Mouse (Mus musculus) neural tube, embryonic 12.5 days (tissue): ENCODE measurements around the gene Rbm14. TPM values are rescaled to one million over a fixed set of nuclear protein-coding genes. Genes with fewer than 3 reads are reported as not detected.
A peak's percentile ranks its signal among the peaks of the same experiment; 100 is the strongest.
"Not testable (repeated sequence)": the region's sequence is repeated elsewhere in the genome, so short reads cannot be mapped to it uniquely, and the experiment has no call there.

Experiments used
- ATAC-seq: fragments of 200-750 bp; cut with Nextera tagmentation; 2 replicates; pipeline ENCODE4 v1.8.0; 2017; ENCODE audit warnings: low read depth, mild to moderate bottlenecking, moderate TSS enrichment, moderate library complexity; ENCODE audit not compliant: low FRiP score
- H3K27ac ChIP-seq: fragments of 300-500 bp; sonication (generic); 2 replicates; pipeline ENCODE4 v1.5.1; 2016
- H3K27me3 ChIP-seq: fragments of 300-500 bp; sonication (generic); replicated peaks from 2 replicates; pipeline ENCODE4 v1.6.1; 2016; ENCODE audit warnings: mild to moderate bottlenecking
- H3K36me3 ChIP-seq: fragments of 300-500 bp; sonication (generic); 2 replicates; pipeline ENCODE4 v1.6.1; 2016; ENCODE audit warnings: mild to moderate bottlenecking
- H3K4me1 ChIP-seq: fragments of 300-500 bp; sonication (generic); 2 replicates; pipeline ENCODE4 v1.6.1; 2016
- H3K4me2 ChIP-seq: fragments of 300-500 bp; sonication (generic); replicated peaks from 2 replicates; pipeline ENCODE4 v1.6.1; 2016; ENCODE audit warnings: mild to moderate bottlenecking
- H3K4me3 ChIP-seq: fragments of 300-500 bp; sonication (generic); 2 replicates; pipeline ENCODE4 v1.5.1; 2016
- H3K9ac ChIP-seq: fragments of 300-500 bp; sonication (generic); 2 replicates; pipeline ENCODE4 v1.6.1; 2016; ENCODE audit warnings: mild to moderate bottlenecking
- H3K9me3 ChIP-seq: fragments of 300-500 bp; sonication (generic); 2 replicates; pipeline ENCODE4 v1.6.1; 2016; ENCODE audit warnings: mild to moderate bottlenecking
- WGBS: fragments of 180-500 bp; shearing (Covaris S2); methylation state at CpG from one replicate; pipeline ENCODE4 v1.1.7; 2016; 5-methylcytosine and 5-hydroxymethylcytosine counted together
- polyA plus RNA-seq: library from polyadenylated mRNA; unstranded; fragments of >200 nt; fragmentation: Nextera tagmentation; extraction: Ambion mirVana; gene quantifications from 2 replicates; pipeline ENCODE4 v1.2.1, GENCODE M21; 2016

Gene Rbm14
- polyA plus RNA-seq, 1 experiment from 2014 or later: 96.3 TPM

GRCm38 (mm10) chr19:4839149-4839548 lies 27.7 kb upstream of the Rbm14 start, which contains the start of the genes Ccs and Ccdc87:
Gene Ccs, minus strand, starts transcription at chr19:4839332.
Gene Ccdc87, plus strand, starts transcription at chr19:4839366.
- H3K9me3 ChIP-seq: no peaks in the 10 kb centered on the region
- H3K4me2 ChIP-seq: peak within 1 kb of the TSS; percentile 97
- H3K4me1 ChIP-seq: peaks cover 19% of the 10 kb centered on the region
- H3K27me3 ChIP-seq: peaks cover 22% of the 10 kb centered on the region
- H3K36me3 ChIP-seq: 0 out of 2 replicates have a peak, but pooled peaks cover 3% of the 10 kb centered on the region
- H3K9ac ChIP-seq: peak within 1 kb of the TSS; percentile 63
- no peak within 1 kb of the TSS for H3K27ac ChIP-seq
- WGBS: under 1% methylated on average over 25 of the region's 25 CpGs
- H3K4me3 ChIP-seq: peak within 1 kb of the TSS; percentile 57
- ATAC-seq: peak; percentile 98

- Histone ChIP-seq H3K4me3 (peak overlapping the region; percentile 57), H3K9ac (peak overlapping the region; percentile 63), H3K4me1 (peaks cover 19% of the 10 kb centered on the region), H3K36me3 (0 out of 2 replicates have a peak, but pooled peaks cover 3% of the 10 kb centered on the region), H3K27ac (no peak overlapping the region), H3K9me3 (no peaks in the 10 kb centered on the region), H3K27me3 (peaks cover 22% of the 10 kb centered on the region), H3K4me2 (peak overlapping the region; percentile 97)
- 41% methylated on average over 10 of the region's 10 CpGs for WGBS
- 0 out of 2 replicates have a peak, but pooled peaks have one; percentile 21 for ATAC-seq
Measured at GRCm38 (mm10) chr19:4838526-4839140, 27.2 kb upstream of the Rbm14 start.

- WGBS: 89% methylated on average over 6 of the region's 6 CpGs
- no peak overlapping the region for H3K4me3 ChIP-seq
- H3K4me2 ChIP-seq: no peak overlapping the region
- H3K4me1 ChIP-seq: peaks cover 19% of the 10 kb centered on the region
- H3K9ac ChIP-seq: no peak overlapping the region
- no peak overlapping the region for H3K27ac ChIP-seq
- no peaks in the 10 kb centered on the region for H3K9me3 ChIP-seq
- ATAC-seq: no peak
- H3K36me3 ChIP-seq: peaks cover 10% of the 10 kb centered on the region; the same call in 1 of the 2 replicates
- peaks cover 22% of the 10 kb centered on the region for H3K27me3 ChIP-seq
Measured at GRCm38 (mm10) chr19:4837049-4837448, 25.6 kb upstream of the Rbm14 start.

GRCm38 (mm10) chr19:4836096-4836495 lies 24.7 kb upstream of the Rbm14 start:
- ATAC-seq: no peak
- peaks cover 15% of the 10 kb centered on the region for H3K27me3 ChIP-seq
- H3K4me1 ChIP-seq: peaks cover 19% of the 10 kb centered on the region
- peaks cover 12% of the 10 kb centered on the region; the same call in 1 of the 2 replicates for H3K36me3 ChIP-seq
- no peak overlapping the region for H3K4me3 ChIP-seq
- H3K9ac ChIP-seq: no peak overlapping the region
- 88% methylated on average over 2 of the region's 2 CpGs for WGBS
- H3K9me3 ChIP-seq: no peaks in the 10 kb centered on the region
- H3K4me2 ChIP-seq: no peak overlapping the region
- H3K27ac ChIP-seq: no peak overlapping the region

GRCm38 (mm10) chr19:4833977-4834376 lies 22.5 kb upstream of the Rbm14 start:
- ATAC-seq: no peak
- WGBS: 84% methylated on average over 8 of the region's 8 CpGs
- H3K9ac ChIP-seq: no peak overlapping the region

GRCm38 (mm10) chr19:4829156-4829555 lies 17.7 kb upstream of the Rbm14 start:
- H3K27ac ChIP-seq: no peak overlapping the region
- no peaks in the 10 kb centered on the region for H3K4me1 ChIP-seq
- no peaks in the 10 kb centered on the region for H3K9me3 ChIP-seq
- no peaks in the 10 kb centered on the region for H3K27me3 ChIP-seq
- 75% methylated on average over 7 of the region's 7 CpGs for WGBS
- no peak overlapping the region for H3K4me2 ChIP-seq
- no peak overlapping the region for H3K4me3 ChIP-seq
- peaks cover 33% of the 10 kb centered on the region for H3K36me3 ChIP-seq
- no peak for ATAC-seq
- no peak overlapping the region for H3K9ac ChIP-seq

More at GRCm38 (mm10) chr19:4833977-4834376, 22.5 kb upstream of the Rbm14 start:
- Histone ChIP-seq H3K36me3 (peaks cover 15% of the 10 kb centered on the region), H3K27me3 (no peaks in the 10 kb centered on the region), H3K4me3 (no peak overlapping the region), H3K4me2 (no peak overlapping the region), H3K9me3 (no peaks in the 10 kb centered on the region), H3K4me1 (peaks cover 11% of the 10 kb centered on the region), H3K27ac (no peak overlapping the region)

GRCm38 (mm10) chr19:4828444-4829114 lies 17.1 kb upstream of the Rbm14 start:
- H3K36me3 ChIP-seq: peaks cover 34% of the 10 kb centered on the region
- no peak overlapping the region for H3K9ac ChIP-seq
- H3K9me3 ChIP-seq: no peaks in the 10 kb centered on the region
- no peak overlapping the region for H3K4me2 ChIP-seq
- H3K4me3 ChIP-seq: no peak overlapping the region
- 62% methylated on average over 16 of the region's 16 CpGs for WGBS
- H3K4me1 ChIP-seq: no peaks in the 10 kb centered on the region
- H3K27ac ChIP-seq: no peak overlapping the region
- no peak for ATAC-seq
- H3K27me3 ChIP-seq: no peaks in the 10 kb centered on the region

- no peak for ATAC-seq
- Histone ChIP-seq H3K4me3 (no peak overlapping the region), H3K4me2 (no peak overlapping the region), H3K36me3 (peaks cover 17% of the 10 kb centered on the region; the same call in 1 of the 2 replicates), H3K9me3 (no peaks in the 10 kb centered on the region), H3K9ac (no peak overlapping the region), H3K4me1 (no peaks in the 10 kb centered on the region), H3K27ac (no peak overlapping the region), H3K27me3 (no peaks in the 10 kb centered on the region)
- 87% methylated on average over 5 of the region's 5 CpGs for WGBS
Measured at GRCm38 (mm10) chr19:4820678-4821303, 9.4 kb upstream of the Rbm14 start.

- Histone ChIP-seq H3K9me3 (no peaks in the 10 kb centered on the region), H3K27ac (no peak overlapping the region), H3K4me3 (no peak overlapping the region), H3K36me3 (no peaks in the 10 kb centered on the region), H3K27me3 (no peaks in the 10 kb centered on the region), H3K4me1 (no peaks in the 10 kb centered on the region), H3K4me2 (no peak overlapping the region), H3K9ac (no peak overlapping the region)
- WGBS: 71% methylated on average over 1 of the region's 1 CpGs
- no peak for ATAC-seq
Measured at GRCm38 (mm10) chr19:4817182-4817835, 5.9 kb upstream of the Rbm14 start.

GRCm38 (mm10) chr19:4813015-4813414 lies 1.6 kb upstream of the Rbm14 start:
- H3K9me3 ChIP-seq: no peaks in the 10 kb centered on the region
- 84% methylated on average over 6 of the region's 6 CpGs for WGBS
- H3K4me3 ChIP-seq: no peak overlapping the region
- H3K4me2 ChIP-seq: no peak overlapping the region
- H3K27ac ChIP-seq: no peak overlapping the region
- no peak overlapping the region for H3K9ac ChIP-seq
- ATAC-seq: no peak
- H3K36me3 ChIP-seq: no peaks in the 10 kb centered on the region
- peaks cover 18% of the 10 kb centered on the region for H3K4me1 ChIP-seq
- no peaks in the 10 kb centered on the region for H3K27me3 ChIP-seq

- peak overlapping the region; percentile 66 for H3K9ac ChIP-seq
- not testable (repeated sequence) for H3K9me3 ChIP-seq, ATAC-seq, H3K27me3 ChIP-seq, H3K27ac ChIP-seq, H3K36me3 ChIP-seq
- peak overlapping the region; percentile 82 for H3K4me3 ChIP-seq
- H3K4me1 ChIP-seq: peaks cover 19% of the 10 kb centered on the region
- WGBS: 79% methylated on average over 8 of the region's 8 CpGs
- peak overlapping the region; percentile 79 for H3K4me2 ChIP-seq
Measured at GRCm38 (mm10) chr19:4812334-4812949, 1.0 kb upstream of the Rbm14 start.
